ENCODE assay signal across 8 mouse cellular contexts in genomic region chr2:165967823-165968555, GRCm38 (mm10). TPM values are rescaled to one million over a fixed set of nuclear protein-coding genes. Genes with fewer than 3 reads are reported as not detected.
DNase-seq lines count a peak whose midpoint lies in the region; ATAC-seq lines count a peak whose summit lies in the region.

No protein-coding gene starts in this region.

- no peak for DNase-seq in heart, adult 18-20 months
- DNase-seq in R1 (ENCODE audit: low read depth, low spot score): peak; percentile 95
- peak; percentile 79 for DNase-seq in forebrain, embryonic 14.5 days (ENCODE audit: low spot score)
- no peak for DNase-seq in urinary bladder, postnatal 4 days (ENCODE audit: low spot score in 2 of 2)

- peak; percentile 49; the same call in 1 of the 2 replicates for ATAC-seq in heart, embryonic 12.5 days (ENCODE audit: insufficient number of reproducible peaks, low FRiP score)
- peak; percentile 83 for ATAC-seq in forebrain, embryonic 14.5 days
- no peak for ATAC-seq in monocyte, adult 5-6 weeks (replicated peaks; ENCODE audit: insufficient number of reproducible peaks, low FRiP score, low TSS enrichment, poor library complexity, severe bottlenecking)
- no peak for ATAC-seq in erythroblast, adult 5-6 weeks (replicated peaks; ENCODE audit: low FRiP score, poor library complexity, severe bottlenecking)

- no peaks in the 10 kb centered on the region for H3K27me3 ChIP-seq in heart, embryonic 12.5 days (replicated peaks)
- H3K27me3 ChIP-seq in forebrain, embryonic 14.5 days (replicated peaks; ENCODE audit: control insufficient read depth, insufficient read depth, low read length): no peaks in the 10 kb centered on the region

- H3K9ac ChIP-seq in heart, embryonic 12.5 days: no peak overlapping the region
- no peak overlapping the region for H3K9ac ChIP-seq in forebrain, embryonic 14.5 days (ENCODE audit: low read length)

- H3K4me1 ChIP-seq in heart, embryonic 12.5 days (replicated peaks): peaks cover 34% of the 10 kb centered on the region
- H3K4me1 ChIP-seq in forebrain, embryonic 14.5 days (ENCODE audit: control insufficient read depth, insufficient read depth, low read length): 0 out of 2 replicates have a peak, but pooled peaks cover 5% of the 10 kb centered on the region

- H3K36me3 ChIP-seq in heart, embryonic 12.5 days: no peaks in the 10 kb centered on the region
- H3K36me3 ChIP-seq in forebrain, embryonic 14.5 days (ENCODE audit: control insufficient read depth, insufficient read depth, low read length): no peaks in the 10 kb centered on the region
- no peaks in the 10 kb centered on the region for H3K36me3 ChIP-seq in macrophage (ENCODE audit: inconsistent target)

- no peaks in the 10 kb centered on the region for H3K79me2 ChIP-seq in macrophage (ENCODE audit: inconsistent target)

- peak overlapping the region; percentile 67 for H3K27ac ChIP-seq in heart, embryonic 12.5 days (ENCODE audit: poor library complexity, severe bottlenecking)
- peak overlapping the region; percentile 30; the same call in 1 of the 2 replicates for H3K27ac ChIP-seq in forebrain, embryonic 14.5 days (ENCODE audit: low read depth, low read length)
- peak overlapping the region; percentile 96 for H3K27ac ChIP-seq in macrophage

- H3K9me3 ChIP-seq in heart, embryonic 12.5 days (replicated peaks): no peaks in the 10 kb centered on the region
- no peaks in the 10 kb centered on the region for H3K9me3 ChIP-seq in forebrain, embryonic 14.5 days (replicated peaks; ENCODE audit: control insufficient read depth, low read length)

- H3K4me2 ChIP-seq in heart, embryonic 12.5 days: no peak overlapping the region
- no peak overlapping the region for H3K4me2 ChIP-seq in forebrain, embryonic 14.5 days (ENCODE audit: low read length)

- WGBS in heart, embryonic 12.5 days: 29% methylated on average over 6 of the region's 6 CpGs
- WGBS in forebrain, embryonic 14.5 days: 53% methylated on average over 6 of the region's 6 CpGs
- WGBS in macrophage (ENCODE audit: missing documents): 37% methylated on average over 6 of the region's 6 CpGs

- no peak overlapping the region for H3K4me3 ChIP-seq in heart, embryonic 12.5 days
- no peak overlapping the region for H3K4me3 ChIP-seq in forebrain, embryonic 14.5 days (ENCODE audit: low read depth, low read length)
- H3K4me3 ChIP-seq in macrophage (ENCODE audit: inconsistent target): no peak overlapping the region

RNA-seq across cellular contexts. Expression of gene Ncoa3, which starts 24.4 kb away (rescaled TPM):
- 16.4 and 17.4 TPM in 2 replicates for polyA plus RNA-seq in heart, embryonic 12.5 days (2016; fragmentation: Nextera tagmentation; extraction: Ambion mirVana)
- total RNA-seq in heart, adult 18-20 months (2021): 10 to 100 TPM; 29.2 to 30.2 TPM
- polyA plus RNA-seq in forebrain, embryonic 14.5 days (2014; fragmentation: Nextera tagmentation; extraction: Ambion mirVana): 9.3 and 12.8 TPM in 2 replicates
- total RNA-seq in macrophage (2018; cell fraction: chromatin; rRNA removed): 100 to 1,000 TPM in 23 of 26 experiments, 10 to 100 TPM in 3; 62.1 to 293 (median 204) TPM
- 100 to 1,000 TPM in 3 of 26 experiments, 10 to 100 TPM in 23; 52.7 to 107 (median 91.0) TPM for total RNA-seq in macrophage (2018; cell fraction: cytosol; rRNA removed)
- 100 to 1,000 TPM in 21 of 26 experiments, 10 to 100 TPM in 5; 76.5 to 218 (median 154) TPM for total RNA-seq in macrophage (2018; cell fraction: nucleus; rRNA removed)
- polyA plus RNA-seq in macrophage (2018): 48.3 to 71.1 TPM (median 65.0 TPM) in 3 replicates
- total RNA-seq in monocyte, adult 5-6 weeks (2017): 73.0 to 105 TPM (median 76.8 TPM) in 3 replicates
- total RNA-seq in erythroblast, adult 5-6 weeks (2015; ENCODE audit: low replicate concordance): 9.2 and 13.4 TPM in 2 replicates
- total RNA-seq in erythroblast, adult 5-6 weeks (2017; ENCODE audit: low replicate concordance): 10.4 and 12.7 TPM in 2 replicates

Comparison
In these comparisons a context has a peak if more than half of its experiments do, and no peak if none do; other contexts are left out.
1. ATAC-seq: peak in heart, embryonic 12.5 days (single experiment) and forebrain, embryonic 14.5 days (single experiment); none in monocyte, adult 5-6 weeks (single experiment) and erythroblast, adult 5-6 weeks (single experiment).
2. H3K27ac ChIP-seq: peak in every context shown above with its lines; median percentile 96 in macrophage; 67 in heart, embryonic 12.5 days; 30 in forebrain, embryonic 14.5 days.
3. DNase-seq: peak in R1 (single experiment) and forebrain, embryonic 14.5 days (single experiment); none in heart, adult 18-20 months (0 of 2) and urinary bladder, postnatal 4 days (0 of 2).